Mouse (Mus musculus): ENCODE measurements around the gene Lysmd1. TPM values are rescaled to one million over a fixed set of nuclear protein-coding genes. Genes with fewer than 3 reads are reported as not detected.

Gene Lysmd1
- total RNA-seq, 1 experiment: 5.1 TPM

DNA sequence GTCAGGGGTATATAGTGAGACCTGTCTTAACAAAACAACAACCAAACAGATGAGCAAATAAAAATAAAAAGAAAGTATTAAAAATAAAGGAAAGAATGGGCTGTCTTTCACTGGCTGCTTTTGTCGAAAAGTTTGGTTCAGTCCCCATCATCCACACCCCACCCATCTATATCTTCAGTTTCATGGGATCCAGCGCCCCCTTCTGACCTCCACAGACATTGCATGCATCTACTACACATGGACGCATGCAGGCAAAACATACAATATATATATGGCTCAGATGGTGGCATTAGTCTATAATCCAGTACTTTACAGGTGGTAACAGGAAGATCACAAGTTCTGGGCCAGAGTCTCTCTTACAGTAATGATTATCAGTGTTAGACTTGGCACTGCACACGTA is 20.0 kb downstream of the Lysmd1 start:
- no peaks in the 10 kb centered on the region for H3K4me1 ChIP-seq (ENCODE audit: control insufficient read depth in 2 of 2, insufficient read depth in 2 of 2, low read length in 2 of 2, poor library complexity in 1 of 2)
- TF ChIP-seq MAFK (IDR thresholded peaks at IDR 0.05; ENCODE audit: insufficient read depth, low read depth, low read length): no peak
- TF ChIP-seq ZNF384 (IDR thresholded peaks at IDR 0.05; ENCODE audit: low read depth, low read length): no peak
- TF ChIP-seq ZC3H11A (IDR thresholded peaks at IDR 0.05; ENCODE audit: borderline replicate concordance, low read depth, low read length): no peak
- no peak for TF ChIP-seq CHD2 (IDR thresholded peaks at IDR 0.05; ENCODE audit: low read depth, low read length)
- no peak for TF ChIP-seq HCFC1 (IDR thresholded peaks at IDR 0.05; ENCODE audit: borderline replicate concordance, insufficient read depth, low read length)
- no peak overlapping the region; the same call in 1 of the 2 replicates for H3K27ac ChIP-seq (ENCODE audit: insufficient read depth, low read depth, low read length, poor library complexity, severe bottlenecking)
- no peak overlapping the region for H3K9ac ChIP-seq (ENCODE audit: insufficient read depth, low read depth, low read length, poor library complexity, severe bottlenecking)
- H3K36me3 ChIP-seq (ENCODE audit: control insufficient read depth, insufficient read depth, low read length, poor library complexity, severe bottlenecking): no peaks in the 10 kb centered on the region
- H3K9me3 ChIP-seq (ENCODE audit: control insufficient read depth, insufficient read depth, low read depth, low read length): no peaks in the 10 kb centered on the region
- no peak for DNase-seq (ENCODE audit: low read depth, low spot score)
- in situ Hi-C loops (cut with MboI; ENCODE audit: low sequenced_read_pairs in 2 of 2, unreplicated experiment in 2 of 2): no loop called here
- no peak overlapping the region for H3K4me3 ChIP-seq (ENCODE audit: insufficient read depth in 1 of 2, low read depth in 1 of 2, low read length in 2 of 2, poor library complexity in 1 of 2, severe bottlenecking in 1 of 2)

DNA sequence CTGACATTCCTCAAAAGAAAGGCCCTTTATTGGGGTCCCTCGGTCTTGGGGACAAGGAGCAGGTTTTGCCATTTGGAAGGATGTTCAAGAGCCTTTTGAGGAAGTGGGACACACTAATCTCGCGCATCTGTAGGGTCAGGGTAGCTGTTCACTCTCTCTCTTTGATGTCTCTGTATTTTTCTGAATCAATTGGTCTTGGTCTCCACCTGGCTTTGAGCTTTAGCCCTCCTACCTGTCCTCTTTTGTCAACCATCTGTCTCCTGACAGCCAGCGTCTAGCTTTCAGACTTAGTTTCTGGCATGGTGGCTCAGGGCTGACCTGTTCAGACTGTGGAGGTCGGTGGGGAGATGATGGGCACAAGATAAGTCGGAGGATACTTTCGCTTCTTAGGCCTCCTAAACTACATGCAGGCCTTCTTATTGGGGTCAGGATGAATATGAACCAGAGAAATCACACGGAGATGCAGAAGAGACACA is 25.7 kb downstream of the Lysmd1 start:
- H3K27ac ChIP-seq (ENCODE audit: insufficient read depth, low read depth, low read length, poor library complexity, severe bottlenecking): no peak overlapping the region
- in situ Hi-C loops (cut with MboI; ENCODE audit: low sequenced_read_pairs in 2 of 2, unreplicated experiment in 2 of 2): no loop called here
- H3K4me3 ChIP-seq (ENCODE audit: insufficient read depth in 1 of 2, low read depth in 1 of 2, low read length in 2 of 2, poor library complexity in 1 of 2, severe bottlenecking in 1 of 2): peak overlapping the region; percentile 51 to 81; a peak in 3 of 4 replicates
- DNase-seq (ENCODE audit: low read depth, low spot score): no peak
- H3K9me3 ChIP-seq (ENCODE audit: control insufficient read depth, insufficient read depth, low read depth, low read length): no peaks in the 10 kb centered on the region
- no peaks in the 10 kb centered on the region for H3K36me3 ChIP-seq (ENCODE audit: control insufficient read depth, insufficient read depth, low read length, poor library complexity, severe bottlenecking)
- no peak for TF ChIP-seq MAFK (IDR thresholded peaks at IDR 0.05; ENCODE audit: insufficient read depth, low read depth, low read length)
- no peak for TF ChIP-seq HCFC1 (IDR thresholded peaks at IDR 0.05; ENCODE audit: borderline replicate concordance, insufficient read depth, low read length)
- TF ChIP-seq CHD2 (IDR thresholded peaks at IDR 0.05; ENCODE audit: low read depth, low read length): no peak
- TF ChIP-seq ZC3H11A (IDR thresholded peaks at IDR 0.05; ENCODE audit: borderline replicate concordance, low read depth, low read length): no peak
- no peak for TF ChIP-seq ZNF384 (IDR thresholded peaks at IDR 0.05; ENCODE audit: low read depth, low read length)
- peaks cover 4 to 23% of the 10 kb centered on the region in 2 experiments for H3K4me1 ChIP-seq (ENCODE audit: control insufficient read depth in 2 of 2, insufficient read depth in 2 of 2, low read length in 2 of 2, poor library complexity in 1 of 2)
- no peak overlapping the region for H3K9ac ChIP-seq (ENCODE audit: insufficient read depth, low read depth, low read length, poor library complexity, severe bottlenecking)

- peaks cover 4 to 23% of the 10 kb centered on the region in 2 experiments for H3K4me1 ChIP-seq (ENCODE audit: control insufficient read depth in 2 of 2, insufficient read depth in 2 of 2, low read length in 2 of 2, poor library complexity in 1 of 2)
- no peak within 1 kb of the TSS for H3K27ac ChIP-seq (ENCODE audit: insufficient read depth, low read depth, low read length, poor library complexity, severe bottlenecking)
- peak; percentile 63 for DNase-seq (ENCODE audit: low read depth, low spot score)
- TF ChIP-seq ZNF384 (IDR thresholded peaks at IDR 0.05; ENCODE audit: low read depth, low read length) (peak; percentile 79), HCFC1 (IDR thresholded peaks at IDR 0.05; ENCODE audit: borderline replicate concordance, insufficient read depth, low read length) (no peak), ZC3H11A (IDR thresholded peaks at IDR 0.05; ENCODE audit: borderline replicate concordance, low read depth, low read length) (no peak), CHD2 (IDR thresholded peaks at IDR 0.05; ENCODE audit: low read depth, low read length) (no peak), MAFK (IDR thresholded peaks at IDR 0.05; ENCODE audit: insufficient read depth, low read depth, low read length) (no peak)
- peak within 1 kb of the TSS; percentile 67 for H3K9ac ChIP-seq (ENCODE audit: insufficient read depth, low read depth, low read length, poor library complexity, severe bottlenecking)
- no peaks in the 10 kb centered on the region for H3K36me3 ChIP-seq (ENCODE audit: control insufficient read depth, insufficient read depth, low read length, poor library complexity, severe bottlenecking)
- peak within 1 kb of the TSS; percentile 80 to 86 for H3K4me3 ChIP-seq (ENCODE audit: insufficient read depth in 1 of 2, low read depth in 1 of 2, low read length in 2 of 2, poor library complexity in 1 of 2, severe bottlenecking in 1 of 2)
- no peaks in the 10 kb centered on the region for H3K9me3 ChIP-seq (ENCODE audit: control insufficient read depth, insufficient read depth, low read depth, low read length)
- in situ Hi-C loops (cut with MboI; ENCODE audit: low sequenced_read_pairs in 2 of 2, unreplicated experiment in 2 of 2): no loop called here
Measured at GRCm38 (mm10) chr3:95159987-95160963, 26.4 kb downstream of the Lysmd1 start, which contains the start of gene Sema6c. Gene Sema6c (plus strand): TSS chr3:95160457.

GRCm38 (mm10) chr3:95161041-95161551 is 27.2 kb downstream of the Lysmd1 start:
- peaks cover 4 to 23% of the 10 kb centered on the region in 2 experiments for H3K4me1 ChIP-seq (ENCODE audit: control insufficient read depth in 2 of 2, insufficient read depth in 2 of 2, low read length in 2 of 2, poor library complexity in 1 of 2)
- in situ Hi-C loops (cut with MboI; ENCODE audit: low sequenced_read_pairs in 2 of 2, unreplicated experiment in 2 of 2): no loop called here
- no peaks in the 10 kb centered on the region for H3K9me3 ChIP-seq (ENCODE audit: control insufficient read depth, insufficient read depth, low read depth, low read length)
- H3K36me3 ChIP-seq (ENCODE audit: control insufficient read depth, insufficient read depth, low read length, poor library complexity, severe bottlenecking): no peaks in the 10 kb centered on the region
- H3K27ac ChIP-seq (ENCODE audit: insufficient read depth, low read depth, low read length, poor library complexity, severe bottlenecking): no peak overlapping the region
- peak overlapping the region; percentile 9; the same call in 1 of the 2 replicates for H3K9ac ChIP-seq (ENCODE audit: insufficient read depth, low read depth, low read length, poor library complexity, severe bottlenecking)
- TF ChIP-seq MAFK (IDR thresholded peaks at IDR 0.05; ENCODE audit: insufficient read depth, low read depth, low read length) (no peak), ZC3H11A (IDR thresholded peaks at IDR 0.05; ENCODE audit: borderline replicate concordance, low read depth, low read length) (no peak), ZNF384 (IDR thresholded peaks at IDR 0.05; ENCODE audit: low read depth, low read length) (no peak), CHD2 (IDR thresholded peaks at IDR 0.05; ENCODE audit: low read depth, low read length) (no peak), HCFC1 (IDR thresholded peaks at IDR 0.05; ENCODE audit: borderline replicate concordance, insufficient read depth, low read length) (no peak)
- peak overlapping the region; percentile 80 to 86 for H3K4me3 ChIP-seq (ENCODE audit: insufficient read depth in 1 of 2, low read depth in 1 of 2, low read length in 2 of 2, poor library complexity in 1 of 2, severe bottlenecking in 1 of 2)
- DNase-seq (ENCODE audit: low read depth, low spot score): peak; percentile 13
